Mouse (Mus musculus): Measurements from ENCODE around the gene Agap1. TPM values are rescaled to one million over a fixed set of nuclear protein-coding genes. Genes with fewer than 3 reads are reported as not detected.

The Agap1 gene
- total and polyA plus RNA-seq, 3 experiments, result 0.01 TPM; not detected in 2

DNA sequence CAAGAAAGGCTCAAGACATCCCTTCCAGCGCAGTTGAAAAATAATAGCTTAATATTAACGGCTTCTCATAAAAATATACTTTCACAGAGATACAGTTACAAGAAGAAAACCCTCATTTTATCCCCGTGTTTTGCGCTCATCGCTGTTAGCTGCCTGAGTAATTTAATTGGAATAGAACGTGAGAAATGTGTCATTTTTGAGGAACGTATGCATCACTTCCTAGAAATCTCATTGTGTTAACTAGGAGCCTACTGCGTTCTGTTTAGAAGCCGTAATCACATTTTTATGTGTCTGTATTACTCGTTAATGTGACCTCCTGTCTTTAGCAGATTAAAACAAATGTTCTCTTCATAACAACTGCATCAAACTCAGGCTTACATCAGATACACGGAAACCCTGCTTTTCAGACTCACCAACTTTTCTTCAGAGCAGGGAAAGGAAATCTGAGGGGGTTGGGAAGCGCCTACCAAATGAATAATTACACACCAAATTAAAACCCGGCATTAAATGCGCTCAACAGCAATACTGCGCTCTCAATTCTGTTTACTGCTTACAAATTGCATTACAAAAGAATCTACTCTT is 487.9 kb downstream of the Agap1 start:
- no peaks in the 10 kb centered on the region for H3K9me3 ChIP-seq (replicated peaks; ENCODE audit: insufficient read depth, low read length)
- H3K36me3 ChIP-seq (ENCODE audit: control insufficient read depth in 1 of 2, insufficient read depth in 2 of 2, low read length in 2 of 2), result no peaks in the 10 kb centered on the region
- no peaks in the 10 kb centered on the region for H3K27me3 ChIP-seq (ENCODE audit: control insufficient read depth in 1 of 2, insufficient read depth in 2 of 2, low read length in 2 of 2)
- TF ChIP-seq ZNF384 (IDR thresholded peaks at IDR 0.05; ENCODE audit: low read depth, low read length) (no peak), MXI1 (IDR thresholded peaks at IDR 0.05; ENCODE audit: low read depth, low read length) (no peak), MYB (IDR thresholded peaks at IDR 0.05; ENCODE audit: low read depth, low read length) (no peak), JUND (IDR thresholded peaks at IDR 0.05; ENCODE audit: low read depth, low read length) (no peak), KAT2A (conservative IDR thresholded peaks at IDR 0.05; ENCODE audit: low read depth, low read length) (no peak), MAFK (IDR thresholded peaks at IDR 0.05; ENCODE audit: borderline replicate concordance, low read depth, low read length) (no peak), NRF1 (IDR thresholded peaks at IDR 0.05; ENCODE audit: insufficient read depth, low read depth, low read length, poor library complexity, severe bottlenecking) (no peak), MAZ (IDR thresholded peaks at IDR 0.05; ENCODE audit: low read depth, low read length) (no peak), GATA1 (IDR thresholded peaks at IDR 0.05; ENCODE audit: low read depth, low read length) (no peak), EP300 (IDR thresholded peaks at IDR 0.05; ENCODE audit: low read depth in 1 of 2, low read length in 2 of 2) (no peak), CHD2 (IDR thresholded peaks at IDR 0.05; ENCODE audit: low read length) (no peak), UBTF (IDR thresholded peaks at IDR 0.05; ENCODE audit: borderline replicate concordance, insufficient read depth, low read depth, low read length) (no peak), CHD1 (IDR thresholded peaks at IDR 0.05; ENCODE audit: low read depth, low read length) (no peak), ZMIZ1 (IDR thresholded peaks at IDR 0.05; ENCODE audit: low read depth, low read length) (no peak), RCOR1 (IDR thresholded peaks at IDR 0.05; ENCODE audit: low read depth, low read length) (no peak), CTCF (IDR thresholded peaks at IDR 0.05 in 2 of 3, conservative IDR thresholded peaks at IDR 0.05 in 1 of 3; ENCODE audit: control insufficient read depth in 1 of 3, insufficient read depth in 1 of 3, low read depth in 2 of 3, low read length in 3 of 3, poor library complexity in 1 of 3, severe bottlenecking in 1 of 3) (no peak)
- H3K4me3 ChIP-seq (ENCODE audit: control insufficient read depth in 1 of 2, insufficient read depth in 1 of 2, low read depth in 2 of 2, low read length in 2 of 2), result no peak overlapping the region
- no peak overlapping the region for H3K9ac ChIP-seq (ENCODE audit: control insufficient read depth, low read depth, low read length, poor library complexity, severe bottlenecking)
- no peaks in the 10 kb centered on the region for H3K79me2 ChIP-seq (ENCODE audit: control insufficient read depth, insufficient read depth, low read length, poor library complexity)
- no peaks in the 10 kb centered on the region for H3K4me1 ChIP-seq (ENCODE audit: control insufficient read depth in 1 of 2, insufficient read depth in 2 of 2, low read length in 2 of 2)
- no peak overlapping the region for H3K27ac ChIP-seq (ENCODE audit: control insufficient read depth, low read depth, low read length)
- no peak for DNase-seq (ENCODE audit: low read depth, low spot score)

DNA sequence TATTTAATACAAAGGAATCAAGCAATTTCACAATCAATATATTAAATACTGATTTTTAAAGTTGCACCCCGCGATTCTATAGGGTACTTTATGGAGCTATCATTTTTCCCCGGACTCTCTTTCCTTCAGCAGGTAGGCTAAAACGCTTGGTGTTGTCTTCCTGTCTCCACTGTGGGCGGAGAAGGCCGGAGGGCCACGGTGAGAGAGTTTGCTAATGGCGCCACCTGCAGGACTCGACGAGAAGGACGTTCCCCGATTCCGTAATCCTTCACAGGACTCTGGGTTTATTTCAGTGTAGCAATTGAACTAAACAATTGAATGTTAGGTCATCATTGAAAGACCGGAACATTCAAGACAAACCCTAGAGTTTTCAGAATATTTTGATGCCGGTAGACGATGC is 488.6 kb downstream of the Agap1 start:
- no peak overlapping the region for H3K27ac ChIP-seq (ENCODE audit: control insufficient read depth, low read depth, low read length)
- no peak overlapping the region for H3K9ac ChIP-seq (ENCODE audit: control insufficient read depth, low read depth, low read length, poor library complexity, severe bottlenecking)
- H3K79me2 ChIP-seq (ENCODE audit: control insufficient read depth, insufficient read depth, low read length, poor library complexity), result no peaks in the 10 kb centered on the region
- peak in 2 of 3 experiments; percentile 5 to 49; a peak in 4 of 6 replicates for TF ChIP-seq CTCF (IDR thresholded peaks at IDR 0.05 in 2 of 3, conservative IDR thresholded peaks at IDR 0.05 in 1 of 3; ENCODE audit: control insufficient read depth in 1 of 3, insufficient read depth in 1 of 3, low read depth in 2 of 3, low read length in 3 of 3, poor library complexity in 1 of 3, severe bottlenecking in 1 of 3)
- no peak for TF ChIP-seq E2F4 (IDR thresholded peaks at IDR 0.05; ENCODE audit: borderline replicate concordance, low read depth, low read length)
- no peaks in the 10 kb centered on the region for H3K4me1 ChIP-seq (ENCODE audit: control insufficient read depth in 1 of 2, insufficient read depth in 2 of 2, low read length in 2 of 2)
- H3K4me3 ChIP-seq (ENCODE audit: control insufficient read depth in 1 of 2, insufficient read depth in 1 of 2, low read depth in 2 of 2, low read length in 2 of 2), result no peak overlapping the region
- no peaks in the 10 kb centered on the region for H3K9me3 ChIP-seq (replicated peaks; ENCODE audit: insufficient read depth, low read length)
- peak; percentile 2 for DNase-seq (ENCODE audit: low read depth, low spot score)
- no peaks in the 10 kb centered on the region for H3K27me3 ChIP-seq (ENCODE audit: control insufficient read depth in 1 of 2, insufficient read depth in 2 of 2, low read length in 2 of 2)
- H3K36me3 ChIP-seq (ENCODE audit: control insufficient read depth in 1 of 2, insufficient read depth in 2 of 2, low read length in 2 of 2), result no peaks in the 10 kb centered on the region

Data from MEL (cell line).